Mouse (Mus musculus) embryonic facial prominence, embryonic 11.5 days (tissue): ENCODE data around the gene Ankrd26. TPM values are rescaled to one million over a fixed set of nuclear protein-coding genes. Genes with fewer than 3 reads are reported as not detected.

Source experiments
- ATAC-seq: fragments of 200-750 bp; cut with Nextera tagmentation; replicated peaks from 2 replicates; pipeline ENCODE4 v1.8.0; 2017; ENCODE audit warnings: low read depth; ENCODE audit not compliant: insufficient number of reproducible peaks, low FRiP score, low TSS enrichment
- DNase-seq: peaks from one replicate; pipeline ENCODE4 v3.0.0-alpha.2; 2015; ENCODE audit warnings: low spot score
- H3K27ac ChIP-seq: fragments of 300-500 bp; sonication (generic); replicated peaks from 2 replicates; pipeline ENCODE4 v1.5.1; 2014; ENCODE audit warnings: mild to moderate bottlenecking, low read depth, low read length, control low read depth
- H3K27me3 ChIP-seq: fragments of 300-500 bp; sonication (generic); 2 replicates; pipeline ENCODE4 v1.6.1; 2014; ENCODE audit warnings: mild to moderate bottlenecking, low read length, moderate library complexity, mixed read lengths; ENCODE audit not compliant: control insufficient read depth, insufficient read depth
- H3K36me3 ChIP-seq: fragments of 300-500 bp; sonication (generic); replicated peaks from 2 replicates; pipeline ENCODE4 v1.6.1; 2014; ENCODE audit warnings: low read depth, mild to moderate bottlenecking, low read length, moderate library complexity, mixed read lengths; ENCODE audit not compliant: control insufficient read depth, insufficient read depth
- H3K4me1 ChIP-seq: fragments of 300-500 bp; sonication (generic); 2 replicates; pipeline ENCODE4 v1.6.1; 2014; ENCODE audit warnings: low read length, mixed read lengths; ENCODE audit not compliant: control insufficient read depth, insufficient read depth
- H3K4me2 ChIP-seq: fragments of 300-500 bp; sonication (generic); 2 replicates; pipeline ENCODE4 v1.6.1; 2014; ENCODE audit warnings: low read depth, mild to moderate bottlenecking, control low read depth, low read length, moderate library complexity
- H3K4me3 ChIP-seq: fragments of 300-500 bp; sonication (generic); 2 replicates; pipeline ENCODE4 v1.5.1; 2014; ENCODE audit warnings: low read depth, low read length, control low read depth
- H3K9ac ChIP-seq: fragments of 300-500 bp; sonication (generic); replicated peaks from 2 replicates; pipeline ENCODE4 v1.6.1; 2014; ENCODE audit warnings: mild to moderate bottlenecking, control low read depth, low read length
- H3K9me3 ChIP-seq: fragments of 300-500 bp; sonication (generic); replicated peaks from 2 replicates; pipeline ENCODE4 v1.6.1; 2016; ENCODE audit warnings: mild to moderate bottlenecking, low read length, inconsistent platforms, mixed read lengths; ENCODE audit not compliant: control insufficient read depth
- WGBS: fragments of 180-500 bp; shearing (Covaris S2); extraction: QIAGEN DNeasy Blood & Tissue Kit; methylation state at CpG from one replicate; pipeline ENCODE4 v1.1.7; 2014; 5-methylcytosine and 5-hydroxymethylcytosine counted together
- polyA plus RNA-seq: library from polyadenylated mRNA; unstranded; fragments of >200 nt; fragmentation: Nextera tagmentation; extraction: Ambion mirVana; gene quantifications from 2 replicates; pipeline ENCODE4 v1.2.1, GENCODE M21; 2014

Ankrd26 gene
- 18.1 and 21.7 TPM in 2 replicates for polyA plus RNA-seq

DNA sequence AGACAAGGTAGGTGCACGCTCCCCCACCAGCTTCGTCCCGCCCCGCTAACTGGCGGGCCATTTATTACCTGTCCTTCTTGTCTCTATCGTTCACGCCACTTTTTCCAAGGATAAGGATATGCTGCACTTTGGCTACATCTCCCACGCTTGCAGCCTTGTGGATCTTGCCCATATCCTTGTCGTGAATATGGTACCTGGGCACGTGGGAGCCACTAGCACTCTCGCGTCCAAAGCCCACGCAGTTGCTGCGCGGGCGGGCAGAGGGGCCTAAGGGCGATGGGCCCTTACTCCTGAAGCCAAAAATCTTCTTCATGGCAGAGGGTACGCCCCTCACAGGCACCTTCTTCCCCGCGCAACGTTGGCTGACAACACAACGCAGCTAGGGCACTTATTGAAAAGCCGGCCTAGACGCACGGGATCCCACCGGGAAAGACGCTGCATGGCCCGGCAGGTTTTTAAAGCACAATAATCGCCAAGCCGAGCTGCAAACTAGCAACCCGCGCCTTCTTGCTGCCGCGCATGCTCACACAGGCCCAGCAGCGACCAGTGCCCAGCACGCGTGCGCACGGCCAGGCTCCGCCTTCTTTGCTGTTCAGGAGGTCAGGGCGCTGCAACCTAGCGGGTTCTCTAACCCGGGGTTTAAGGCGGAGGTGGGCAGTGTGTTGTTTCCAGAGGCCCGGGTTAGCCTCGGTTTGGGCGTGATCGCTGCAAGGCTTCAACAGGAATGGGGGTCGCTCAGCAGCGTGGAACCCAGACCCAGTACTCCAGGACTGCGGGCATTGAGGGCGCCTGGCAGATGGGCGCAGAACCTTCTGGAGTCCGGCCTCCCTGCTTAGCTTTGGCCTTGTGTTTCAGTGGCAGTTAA, at the start of gene Ankrd26:
TSS of gene Ankrd26 (minus strand) at position 482 of the 865 bp plus-strand sequence.
- Histone ChIP-seq H3K9me3 (no peaks in the 10 kb centered on the region), H3K27ac (no peak within 1 kb of the TSS; the same call in 1 of the 2 replicates), H3K36me3 (peaks cover 4% of the 10 kb centered on the region), H3K27me3 (no peaks in the 10 kb centered on the region), H3K4me2 (peak within 1 kb of the TSS; percentile 55), H3K4me3 (peak within 1 kb of the TSS; percentile 68), H3K9ac (peak within 1 kb of the TSS; percentile 91), H3K4me1 (no peaks in the 10 kb centered on the region)
- DNase-seq (peak; percentile 93), ATAC-seq (peak; percentile 97)
- WGBS: 5% methylated on average over 54 of the region's 54 CpGs

DNA sequence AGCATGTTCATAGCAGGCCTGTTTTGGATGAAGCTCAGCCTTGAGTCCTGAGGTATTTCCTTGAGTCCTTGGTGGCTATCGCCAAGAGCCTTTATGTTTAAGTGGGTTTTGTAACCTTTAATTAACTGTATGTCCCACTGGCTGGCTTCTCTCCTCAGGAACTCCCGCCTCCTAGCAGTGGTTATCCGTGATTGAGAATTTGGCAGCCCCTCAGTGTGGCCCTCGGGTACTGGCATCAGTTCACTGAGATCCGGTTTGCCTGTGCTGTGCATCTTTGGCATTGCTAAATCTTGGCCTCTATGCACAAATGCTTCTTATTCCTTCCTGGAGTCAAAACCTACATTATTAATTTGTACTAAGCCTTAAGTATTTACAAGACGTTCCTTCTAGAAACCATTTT, 46.9 kb upstream of the Ankrd26 start:
- DNase-seq: no peak
- H3K4me1 ChIP-seq: no peaks in the 10 kb centered on the region
- no peak for ATAC-seq
- no peak overlapping the region for H3K4me3 ChIP-seq
- no peaks in the 10 kb centered on the region for H3K27me3 ChIP-seq
- no peak overlapping the region for H3K4me2 ChIP-seq
- H3K36me3 ChIP-seq: no peaks in the 10 kb centered on the region
- H3K27ac ChIP-seq: no peak overlapping the region
- 82% methylated on average over 6 of the region's 6 CpGs for WGBS
- no peak overlapping the region for H3K9ac ChIP-seq
- H3K9me3 ChIP-seq: no peaks in the 10 kb centered on the region

DNA sequence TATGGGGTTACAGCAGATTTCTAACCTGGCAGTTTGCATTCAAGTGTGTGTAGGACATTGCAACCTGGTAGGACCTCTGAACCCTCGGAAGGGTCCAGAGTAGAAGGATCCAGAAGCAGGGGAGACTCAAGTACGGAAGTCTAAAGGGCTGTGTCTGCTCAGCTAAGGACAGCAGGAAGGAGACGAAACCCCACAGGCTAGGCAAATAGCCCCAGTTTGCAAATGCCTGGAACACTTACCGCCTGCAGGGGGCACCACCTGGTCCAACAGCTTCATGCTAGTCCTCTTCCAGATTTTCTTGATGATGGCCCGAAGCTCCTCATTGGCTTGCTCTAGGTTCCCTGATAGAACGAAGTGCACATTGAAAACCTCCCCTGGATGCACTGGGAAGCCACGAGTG, 43.9 kb upstream of the Ankrd26 start:
- H3K4me3 ChIP-seq: no peak overlapping the region
- ATAC-seq: no peak
- H3K4me1 ChIP-seq: no peaks in the 10 kb centered on the region

DNA sequence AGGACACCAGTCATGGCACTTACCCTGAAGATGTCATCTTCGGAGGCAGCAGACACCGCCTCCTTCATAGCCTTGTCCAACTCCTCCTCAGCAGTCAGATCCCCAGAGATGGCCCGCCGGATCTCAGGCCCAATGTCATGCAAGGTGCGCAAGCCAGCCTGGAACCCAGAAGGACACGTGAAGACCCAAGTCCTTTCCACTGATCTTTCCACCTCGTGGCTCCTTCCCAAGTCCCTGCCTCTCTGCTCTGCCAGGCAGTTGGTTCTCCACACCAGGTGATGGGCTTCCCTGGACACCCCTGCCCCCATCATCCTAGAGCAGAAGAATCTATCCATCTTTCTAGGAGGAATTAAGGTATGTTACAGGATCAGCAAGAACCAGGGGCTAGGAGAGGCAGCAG, 41.8 kb upstream of the Ankrd26 start:
- H3K27ac ChIP-seq: no peak overlapping the region
- WGBS: 90% methylated on average over 7 of the region's 7 CpGs
- H3K4me2 ChIP-seq: no peak overlapping the region
- H3K36me3 ChIP-seq: no peaks in the 10 kb centered on the region
- DNase-seq: no peak
- H3K4me3 ChIP-seq: no peak overlapping the region
- H3K4me1 ChIP-seq: no peaks in the 10 kb centered on the region
- no peak for ATAC-seq
- H3K9me3 ChIP-seq: no peaks in the 10 kb centered on the region
- no peak overlapping the region for H3K9ac ChIP-seq
- H3K27me3 ChIP-seq: no peaks in the 10 kb centered on the region

More for the DNA sequence above, 43.9 kb upstream of the Ankrd26 start:
- 74% methylated on average over 7 of the region's 7 CpGs for WGBS
- no peak overlapping the region for H3K27ac ChIP-seq
- no peaks in the 10 kb centered on the region for H3K27me3 ChIP-seq
- H3K36me3 ChIP-seq: no peaks in the 10 kb centered on the region
- no peak overlapping the region for H3K4me2 ChIP-seq
- no peak for DNase-seq
- H3K9me3 ChIP-seq: no peaks in the 10 kb centered on the region
- no peak overlapping the region for H3K9ac ChIP-seq

DNA sequence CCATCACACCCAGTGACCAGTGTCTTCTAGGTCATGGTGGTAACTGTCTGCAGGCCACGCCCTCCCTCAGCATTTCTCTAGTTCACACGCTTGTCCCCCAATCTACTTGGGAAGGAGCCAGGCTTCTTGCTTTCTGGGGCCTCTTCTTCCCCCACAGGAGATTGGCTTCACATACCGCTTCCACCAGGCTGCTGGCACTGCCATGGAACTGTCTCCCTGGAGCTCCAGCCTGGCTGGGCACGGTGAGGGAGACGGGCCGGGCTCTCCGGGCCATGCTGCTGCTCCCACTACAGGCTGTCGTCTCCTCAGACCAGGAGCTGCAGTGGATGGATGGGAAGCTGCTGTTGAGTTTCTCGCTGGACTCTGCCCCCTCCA, 33.6 kb upstream of the Ankrd26 start:
- no peaks in the 10 kb centered on the region for H3K36me3 ChIP-seq
- no peak overlapping the region for H3K27ac ChIP-seq
- ATAC-seq: no peak
- 68% methylated on average over 9 of the region's 9 CpGs for WGBS
- no peaks in the 10 kb centered on the region for H3K4me1 ChIP-seq
- no peak overlapping the region for H3K4me3 ChIP-seq
- H3K9me3 ChIP-seq: no peaks in the 10 kb centered on the region
- no peak overlapping the region for H3K9ac ChIP-seq
- no peak for DNase-seq
- peaks cover 9% of the 10 kb centered on the region for H3K27me3 ChIP-seq
- H3K4me2 ChIP-seq: no peak overlapping the region

DNA sequence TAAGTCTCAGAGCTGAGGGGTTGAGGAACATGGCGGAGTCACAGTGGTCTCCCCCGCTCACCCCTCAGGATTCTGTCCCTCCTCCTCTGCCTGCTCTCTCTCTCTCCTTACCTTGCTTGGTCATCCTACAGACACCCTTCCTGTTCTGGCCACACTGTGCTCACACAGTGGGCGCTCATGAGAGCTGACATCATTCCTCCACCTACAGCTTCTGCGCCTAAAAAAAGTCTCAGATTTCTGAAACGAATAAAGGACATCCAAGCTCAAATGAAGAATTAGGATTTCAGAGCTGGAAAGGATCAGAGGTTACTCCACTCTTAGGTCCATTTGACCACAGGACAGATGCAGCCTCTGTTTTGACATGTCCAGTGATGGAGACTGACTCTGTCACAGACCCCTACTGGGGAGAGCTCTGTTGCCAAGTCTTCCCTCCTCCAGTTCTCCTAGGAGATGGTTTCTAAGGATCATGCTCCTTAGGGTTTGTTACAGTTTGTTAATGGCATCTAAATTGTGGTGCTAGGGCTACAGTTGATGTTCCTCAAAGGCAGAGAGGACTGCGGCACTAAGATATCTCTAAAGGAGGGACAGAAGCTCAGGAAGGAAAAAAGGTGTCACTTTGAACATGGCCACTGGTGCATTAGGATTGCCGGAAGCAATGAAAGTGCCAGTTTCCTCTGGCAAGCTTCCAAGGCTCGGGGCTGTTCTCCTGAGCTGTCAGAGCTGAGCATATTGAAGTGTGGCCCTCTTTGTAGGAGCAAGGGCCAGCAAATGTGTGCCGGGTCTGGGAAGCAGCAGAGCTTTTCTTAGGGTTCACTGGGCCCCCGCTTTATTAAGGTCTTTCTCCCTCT, 33.0 kb upstream of the Ankrd26 start:
- no peak overlapping the region for H3K9ac ChIP-seq
- H3K36me3 ChIP-seq: no peaks in the 10 kb centered on the region
- no peak overlapping the region for H3K4me2 ChIP-seq
- H3K4me3 ChIP-seq: no peak overlapping the region
- WGBS: 90% methylated on average over 10 of the region's 10 CpGs
- no peaks in the 10 kb centered on the region for H3K4me1 ChIP-seq
- no peak overlapping the region for H3K27ac ChIP-seq
- H3K27me3 ChIP-seq: peaks cover 9% of the 10 kb centered on the region
- no peaks in the 10 kb centered on the region for H3K9me3 ChIP-seq
- no peak for ATAC-seq
- no peak for DNase-seq

DNA sequence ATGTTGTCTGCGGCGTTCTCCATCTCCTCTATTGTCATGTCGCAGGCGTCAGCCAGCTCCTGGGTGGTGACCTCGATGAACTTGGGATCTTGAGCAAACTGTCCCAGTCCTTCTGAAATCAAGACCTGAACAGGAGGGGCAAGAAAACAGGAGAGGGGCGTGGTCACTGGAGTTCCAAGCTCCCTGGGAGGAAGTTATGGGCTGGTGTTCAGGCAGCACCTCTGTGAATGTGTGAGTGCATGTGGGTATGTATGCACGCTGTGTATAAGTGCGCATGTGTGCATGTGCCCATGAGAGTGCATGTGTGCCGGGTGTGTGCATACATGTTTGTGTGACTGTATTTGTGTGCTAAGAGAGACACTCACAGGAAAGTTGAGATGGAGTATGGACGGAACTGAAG, 32.0 kb upstream of the Ankrd26 start:
- H3K36me3 ChIP-seq: no peaks in the 10 kb centered on the region
- DNase-seq (peak; percentile 13), ATAC-seq (peak; percentile 35; the same call in 1 of the 2 replicates)
- H3K4me3 ChIP-seq: peak overlapping the region; percentile 27; the same call in 1 of the 2 replicates
- no peaks in the 10 kb centered on the region for H3K9me3 ChIP-seq
- 35% methylated on average over 10 of the region's 10 CpGs for WGBS
- H3K9ac ChIP-seq: peak overlapping the region; percentile 7; the same call in 1 of the 2 replicates
- H3K27me3 ChIP-seq: peaks cover 9% of the 10 kb centered on the region
- H3K4me1 ChIP-seq: no peaks in the 10 kb centered on the region
- H3K27ac ChIP-seq: no peak overlapping the region
- H3K4me2 ChIP-seq: peak overlapping the region; percentile 51
